Mouse (Mus musculus) hindbrain, postnatal 0 days (tissue): ENCODE measurements around the gene Tapbp. TPM values are rescaled to one million over a fixed set of nuclear protein-coding genes. Genes with fewer than 3 reads are reported as not detected.

Experiments used
- ATAC-seq: fragments of 200-750 bp; cut with Nextera tagmentation; 2 replicates; pipeline ENCODE4 v1.8.0; 2017; ENCODE audit warnings: mild to moderate bottlenecking, moderate TSS enrichment, moderate library complexity
- DNase-seq: peaks from one replicate; pipeline ENCODE4 v3.0.0-alpha.2; 2015; ENCODE audit warnings: low spot score
- H3K27ac ChIP-seq: fragments of 300-500 bp; sonication (generic); 2 replicates; pipeline ENCODE4 v1.5.1; 2014; ENCODE audit warnings: mild to moderate bottlenecking
- H3K27me3 ChIP-seq: fragments of 300-500 bp; sonication (generic); 2 replicates; pipeline ENCODE4 v1.6.1; 2014; ENCODE audit warnings: low read length, mixed read lengths; ENCODE audit not compliant: insufficient read depth
- H3K36me3 ChIP-seq: fragments of 300-500 bp; sonication (generic); 2 replicates; pipeline ENCODE4 v1.6.1; 2014; ENCODE audit warnings: low read length, mixed read lengths; ENCODE audit not compliant: insufficient read depth
- H3K4me1 ChIP-seq: fragments of 300-500 bp; sonication (generic); 2 replicates; pipeline ENCODE4 v1.6.1; 2014; ENCODE audit warnings: antibody characterized with exemption, low read length, mixed read lengths; ENCODE audit not compliant: insufficient read depth
- H3K4me2 ChIP-seq: fragments of 300-500 bp; sonication (generic); 2 replicates; pipeline ENCODE4 v1.6.1; 2014; ENCODE audit warnings: low read depth, mild to moderate bottlenecking, low read length, moderate library complexity, mixed read lengths
- H3K4me3 ChIP-seq: fragments of 300-500 bp; sonication (generic); 2 replicates; pipeline ENCODE4 v1.5.1; 2014; ENCODE audit warnings: low read length
- H3K9ac ChIP-seq: fragments of 300-500 bp; sonication (generic); replicated peaks from 2 replicates; pipeline ENCODE4 v1.6.1; 2014; ENCODE audit warnings: mild to moderate bottlenecking, low read length, moderate library complexity, mixed read lengths
- H3K9me3 ChIP-seq: fragments of 300-500 bp; sonication (generic); 2 replicates; pipeline ENCODE4 v1.6.1; 2016; ENCODE audit warnings: low read length, mixed read lengths
- CTCF ChIP-seq: IDR thresholded peaks from 2 replicates; pipeline ENCODE4 v1.5.1; 2016; ENCODE audit warnings: antibody characterized with exemption, control low read depth, low read depth
- WGBS: fragments of 180-500 bp; shearing (Covaris S2); extraction: QIAGEN DNeasy Blood & Tissue Kit; methylation state at CpG from one replicate; pipeline ENCODE4 v1.1.7; 2014; 5-methylcytosine and 5-hydroxymethylcytosine counted together
- polyA plus RNA-seq: library from polyadenylated mRNA; unstranded; fragments of >200 nt; fragmentation: Nextera tagmentation; extraction: Ambion mirVana; gene quantifications from 2 replicates; pipeline ENCODE4 v1.2.1, GENCODE M21; 2015
- total RNA-seq: library from RNA; depleted of rRNA; stranded (reverse); fragments of >200 nt; gene quantifications from 2 replicates; pipeline ENCODE4 v1.2.3, GENCODE M21; 2014

Gene Tapbp
- total and polyA plus RNA-seq, 2 experiments from 2014 or later = 40.2 to 41.5 TPM

DNA sequence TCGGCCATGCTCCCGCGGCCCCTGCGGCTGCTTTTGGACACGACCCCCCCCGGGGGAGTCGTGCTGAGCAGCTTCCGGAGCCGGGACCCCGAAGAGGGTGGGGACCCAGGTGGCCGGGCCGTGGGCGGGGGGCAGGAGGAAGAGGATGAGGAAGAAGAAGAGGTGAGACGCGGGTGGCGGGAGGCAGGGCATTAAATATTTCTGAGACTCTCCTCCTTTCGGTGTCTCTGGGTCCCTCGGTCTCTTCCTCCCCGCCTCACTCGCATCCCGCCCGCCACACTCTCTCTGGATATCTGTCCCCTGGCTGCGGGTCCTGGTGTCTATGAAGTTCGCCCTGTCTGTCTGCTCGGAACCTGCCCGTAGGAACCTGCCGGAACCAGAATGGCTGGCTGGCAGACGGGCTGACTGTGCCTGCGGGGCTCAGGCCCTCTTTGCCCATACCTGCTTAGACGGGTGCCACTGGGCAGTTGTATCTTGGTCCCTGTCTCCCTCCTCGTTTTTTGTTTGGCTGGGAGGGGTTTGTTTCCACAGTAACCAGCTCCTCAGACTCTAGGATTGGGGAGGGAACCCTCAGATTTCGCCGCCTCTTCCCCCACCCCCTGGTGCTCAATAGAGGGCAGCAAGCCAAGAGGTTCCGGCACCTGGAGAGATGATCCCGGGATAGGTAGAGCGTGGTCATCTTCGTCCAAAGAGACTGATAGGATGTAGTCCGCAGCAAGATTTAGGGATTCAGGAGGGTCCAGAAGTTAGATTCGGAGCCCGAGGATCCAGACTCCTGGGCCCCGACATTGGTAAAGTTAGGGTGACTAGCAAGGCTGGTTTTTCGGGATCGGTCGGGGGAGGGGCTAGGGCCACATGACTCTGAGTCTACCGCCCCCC is 14.8 kb downstream of the Tapbp start:
- Histone ChIP-seq H3K4me1 (no peaks in the 10 kb centered on the region), H3K27ac (peak overlapping the region; percentile 90), H3K4me3 (peak overlapping the region; percentile 89), H3K9ac (peak overlapping the region; percentile 86), H3K9me3 (no peaks in the 10 kb centered on the region), H3K27me3 (no peaks in the 10 kb centered on the region), H3K4me2 (peak overlapping the region; percentile 100), H3K36me3 (peaks cover 16% of the 10 kb centered on the region)
- DNase-seq = peak; percentile 41
- no peak for ATAC-seq
- WGBS = under 1% methylated on average over 44 of the region's 45 CpGs
- peak; percentile 22; the same call in 1 of the 2 replicates for TF ChIP-seq CTCF

DNA sequence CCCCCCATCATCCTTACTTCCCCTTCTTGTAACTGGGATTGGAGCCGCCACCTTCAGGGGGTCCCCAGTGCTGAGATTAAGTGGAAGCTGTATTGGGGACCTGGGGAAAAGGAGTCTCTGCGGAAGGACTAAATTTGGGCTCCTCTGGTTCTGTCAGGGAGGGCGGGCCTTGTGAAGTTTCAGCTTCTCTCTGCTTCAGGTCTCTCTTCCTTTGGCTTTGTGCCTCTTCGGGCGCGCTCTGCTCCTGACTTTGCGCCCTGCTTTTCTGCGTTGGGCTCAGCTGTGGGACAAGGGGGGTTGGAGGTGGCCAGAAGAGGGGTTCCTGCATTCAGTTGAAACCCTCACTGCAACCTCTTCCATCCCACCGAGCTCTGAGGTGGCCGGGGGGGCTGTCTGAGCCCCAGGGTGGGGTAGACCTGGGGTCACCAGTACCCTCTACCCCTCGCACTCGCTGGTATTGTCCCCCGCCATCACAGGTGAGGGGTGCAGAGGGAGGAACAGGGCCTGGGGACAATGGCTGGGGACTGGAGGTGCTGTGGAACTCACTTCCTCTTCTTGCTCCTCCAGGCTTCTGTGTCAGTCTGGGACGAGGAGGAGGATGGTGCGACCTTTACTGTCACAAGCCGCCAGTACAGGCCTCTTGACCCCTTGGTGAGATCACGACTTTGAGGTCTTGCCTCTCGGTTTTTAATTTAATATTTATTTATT is 15.6 kb downstream of the Tapbp start:
- no peak for TF ChIP-seq CTCF
- H3K27ac ChIP-seq = 0 out of 2 replicates have a peak overlapping the region, but pooled peaks have one; percentile 90

DNA sequence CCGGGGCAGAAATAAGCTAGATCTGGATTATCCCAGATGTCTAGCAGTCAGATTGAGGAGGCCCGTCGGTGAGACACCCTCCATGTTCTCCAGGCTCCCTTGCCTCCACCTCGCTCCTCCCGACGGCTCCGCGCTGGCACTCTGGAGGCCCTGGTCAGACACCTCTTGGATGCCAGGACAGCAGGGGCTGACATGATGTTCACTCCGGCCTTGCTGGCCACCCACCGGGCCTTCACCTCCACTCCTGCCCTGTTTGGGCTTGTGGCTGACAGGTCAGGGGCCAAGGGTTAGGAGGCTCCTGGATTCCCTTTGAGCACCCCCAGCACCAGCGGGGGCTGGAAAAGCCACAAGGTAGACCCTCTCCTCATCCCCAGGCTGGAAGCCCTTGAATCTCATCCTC is 16.2 kb downstream of the Tapbp start:
- H3K4me3 ChIP-seq = no peak overlapping the region
- ATAC-seq = no peak
- no peak overlapping the region for H3K9ac ChIP-seq
- TF ChIP-seq CTCF = no peak
- H3K27ac ChIP-seq = no peak overlapping the region
- H3K36me3 ChIP-seq = peaks cover 16% of the 10 kb centered on the region
- 91% methylated on average over 11 of the region's 11 CpGs for WGBS
- no peaks in the 10 kb centered on the region for H3K4me1 ChIP-seq
- H3K27me3 ChIP-seq = no peaks in the 10 kb centered on the region
- no peak overlapping the region for H3K4me2 ChIP-seq
- no peak for DNase-seq
- no peaks in the 10 kb centered on the region for H3K9me3 ChIP-seq

More for the DNA sequence above, 15.6 kb downstream of the Tapbp start:
- Histone ChIP-seq H3K36me3 (peaks cover 16% of the 10 kb centered on the region), H3K9ac (peak overlapping the region; percentile 86), H3K9me3 (no peaks in the 10 kb centered on the region), H3K4me1 (no peaks in the 10 kb centered on the region), H3K27me3 (no peaks in the 10 kb centered on the region), H3K4me2 (peak overlapping the region; percentile 100), H3K4me3 (peak overlapping the region; percentile 89)
- 38% methylated on average over 18 of the region's 18 CpGs for WGBS
- ATAC-seq = no peak
- DNase-seq = no peak

DNA sequence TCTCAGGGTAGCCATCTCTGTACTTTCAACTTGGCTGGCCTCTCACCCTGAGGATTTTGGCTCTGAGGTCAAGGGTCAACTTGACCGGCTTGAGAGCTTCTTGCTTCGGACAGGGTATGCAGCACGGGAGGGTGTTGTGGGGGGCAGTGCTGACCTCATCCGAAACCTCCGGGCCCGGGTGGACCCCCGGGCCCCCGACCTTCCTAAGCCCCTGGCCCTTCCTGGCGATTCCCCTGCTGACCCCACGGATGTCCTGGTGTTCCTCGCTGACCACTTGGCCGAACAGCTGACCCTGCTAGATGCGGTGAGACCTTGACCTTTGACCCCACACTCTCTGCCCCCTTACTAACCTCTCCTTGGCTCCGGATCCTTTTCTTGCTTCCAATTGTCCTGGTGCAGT is 16.7 kb downstream of the Tapbp start:
- H3K9me3 ChIP-seq = no peaks in the 10 kb centered on the region
- no peak overlapping the region for H3K9ac ChIP-seq
- H3K27me3 ChIP-seq = no peaks in the 10 kb centered on the region
- no peak overlapping the region for H3K4me2 ChIP-seq
- DNase-seq (no peak), ATAC-seq (no peak)
- TF ChIP-seq CTCF = no peak
- 85% methylated on average over 14 of the region's 14 CpGs for WGBS
- no peaks in the 10 kb centered on the region for H3K4me1 ChIP-seq
- no peak overlapping the region for H3K4me3 ChIP-seq
- peaks cover 20% of the 10 kb centered on the region for H3K36me3 ChIP-seq
- H3K27ac ChIP-seq = no peak overlapping the region

DNA sequence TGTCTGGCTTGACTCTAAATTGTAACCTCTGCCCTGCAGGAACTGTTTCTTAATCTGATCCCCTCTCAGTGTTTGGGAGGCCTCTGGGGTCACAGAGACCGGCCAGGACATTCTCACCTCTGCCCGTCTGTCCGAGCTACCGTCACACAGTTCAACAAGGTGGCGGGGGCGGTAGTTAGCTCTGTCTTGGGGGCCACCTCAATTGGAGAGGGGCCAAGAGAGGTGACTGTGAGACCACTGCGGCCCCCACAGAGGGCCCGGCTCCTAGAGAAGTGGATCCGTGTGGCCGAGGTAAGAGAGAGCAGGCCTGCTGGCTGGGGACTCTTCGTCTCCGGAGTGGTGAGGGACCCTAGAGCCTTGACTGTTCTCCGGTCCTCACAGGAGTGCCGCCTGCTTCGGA is 17.3 kb downstream of the Tapbp start:
- 96% methylated on average over 15 of the region's 15 CpGs for WGBS
- Histone ChIP-seq H3K4me2 (no peak overlapping the region), H3K9me3 (no peaks in the 10 kb centered on the region), H3K4me1 (no peaks in the 10 kb centered on the region), H3K27me3 (no peaks in the 10 kb centered on the region), H3K9ac (no peak overlapping the region), H3K27ac (no peak overlapping the region), H3K36me3 (peaks cover 15% of the 10 kb centered on the region), H3K4me3 (no peak overlapping the region)
- TF ChIP-seq CTCF = no peak
- no peak for ATAC-seq
- no peak for DNase-seq

DNA sequence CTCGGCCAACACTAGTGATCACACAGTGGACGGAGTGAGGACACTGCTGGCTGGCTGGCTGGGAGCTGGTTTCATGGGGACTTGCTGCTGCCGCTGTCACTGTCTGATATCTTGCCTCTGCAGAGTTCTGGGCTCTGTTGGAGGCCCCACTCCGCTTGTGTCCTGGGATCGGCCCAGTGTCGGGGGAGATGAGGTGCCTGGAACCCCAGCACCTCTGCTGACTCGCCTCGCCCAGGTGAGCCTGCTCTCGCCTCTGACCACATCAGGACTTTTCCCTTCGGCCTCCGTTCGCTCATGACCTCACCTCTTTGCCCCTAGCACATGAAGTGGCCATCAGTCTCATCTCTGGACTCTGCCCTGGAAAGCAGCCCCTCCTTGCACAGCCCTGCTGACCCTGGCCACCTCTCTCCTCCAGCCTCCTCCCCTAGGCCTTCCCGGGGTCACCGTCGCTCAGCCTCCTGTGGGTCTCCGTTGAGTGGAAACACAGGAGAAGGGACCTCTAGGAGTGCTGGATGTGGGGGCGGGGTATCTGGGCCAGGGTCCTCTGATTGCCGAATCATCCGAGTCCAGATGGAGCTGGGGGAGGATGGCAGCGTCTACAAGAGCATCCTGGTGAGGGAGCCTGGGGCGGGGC is 19.8 kb downstream of the Tapbp start:
- no peak overlapping the region for H3K9ac ChIP-seq
- ATAC-seq (no peak), DNase-seq (no peak)
- H3K4me3 ChIP-seq = no peak overlapping the region
- no peak overlapping the region for H3K27ac ChIP-seq
- H3K9me3 ChIP-seq = no peaks in the 10 kb centered on the region
- 88% methylated on average over 21 of the region's 21 CpGs for WGBS
- peaks cover 6% of the 10 kb centered on the region; the same call in 1 of the 2 replicates for H3K4me1 ChIP-seq
- H3K27me3 ChIP-seq = no peaks in the 10 kb centered on the region
- H3K4me2 ChIP-seq = no peak overlapping the region
- no peak for TF ChIP-seq CTCF
- H3K36me3 ChIP-seq = peaks cover 14% of the 10 kb centered on the region
